In the genomic region with DNA sequence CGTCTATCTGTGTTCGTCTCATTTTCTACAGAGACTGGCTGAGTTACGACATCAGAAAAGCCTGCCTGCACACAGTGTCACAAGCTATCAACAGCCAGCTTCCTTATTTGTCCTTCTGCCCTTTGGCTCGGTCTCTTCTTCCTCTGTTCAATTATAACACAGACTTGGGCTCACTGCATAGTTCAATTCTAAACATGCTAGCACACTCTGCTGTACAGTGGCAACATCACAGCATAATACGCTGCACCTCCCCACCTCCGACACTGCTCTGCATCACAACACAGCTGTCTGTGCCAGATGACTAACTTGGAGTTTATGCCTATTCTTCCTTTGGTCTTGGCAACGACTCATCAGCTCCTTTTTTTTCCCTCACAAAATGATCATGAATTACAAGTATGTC, we compare ENCODE assay signal across 8 mouse cellular contexts.
DNase-seq lines count a peak whose midpoint lies in the region; ATAC-seq and TF ChIP-seq lines count a peak whose summit lies in the region.

No protein-coding gene starts in this region.

- DNase-seq in lung, embryonic 14.5 days, result peak; percentile 60
- no peak for DNase-seq in lung, adult 18-20 months
- DNase-seq in fibroblast of lung, adult 2 months (ENCODE audit: low read depth), result peak; percentile 65
- peak; percentile 11 to 17 for DNase-seq in layer of hippocampus, postnatal 25 days (ENCODE audit: extremely low spot score in 1 of 2, low spot score in 1 of 2)
- DNase-seq in right cerebral cortex, postnatal 36 days (ENCODE audit: low spot score in 2 of 2), result peak; percentile 34 to 44
- no peak for DNase-seq in urinary bladder, postnatal 4 days (ENCODE audit: low spot score in 2 of 2)
- no peak for DNase-seq in ovary, postnatal 10 days (ENCODE audit: low spot score)

- H3K4me1 ChIP-seq in lung, embryonic 14.5 days (ENCODE audit: insufficient read depth), result no peaks in the 10 kb centered on the region
- H3K4me1 ChIP-seq in heart, embryonic 15.5 days (replicated peaks), result no peaks in the 10 kb centered on the region

- no peak overlapping the region for H3K4me3 ChIP-seq in lung, embryonic 14.5 days (ENCODE audit: low read depth, low read length)
- H3K4me3 ChIP-seq in heart, embryonic 15.5 days, result no peak overlapping the region

- H3K9ac ChIP-seq in lung, embryonic 14.5 days, result no peak overlapping the region
- H3K9ac ChIP-seq in heart, embryonic 15.5 days, result no peak overlapping the region

- ATAC-seq in lung, embryonic 14.5 days (ENCODE audit: insufficient read depth), result peak; percentile 95
- 0 out of 2 replicates have a peak, but pooled peaks have one; percentile 35 for ATAC-seq in heart, embryonic 15.5 days (replicated peaks; ENCODE audit: insufficient number of reproducible peaks, insufficient read depth, low FRiP score, low read depth)

- TF ChIP-seq CTCF in lung, embryonic 14.5 days (IDR thresholded peaks at IDR 0.05; ENCODE audit: low read depth), result peak; percentile 45

- no peak overlapping the region for H3K27ac ChIP-seq in lung, embryonic 14.5 days (ENCODE audit: low read depth)
- H3K27ac ChIP-seq in heart, embryonic 15.5 days, result no peak overlapping the region

- 33% methylated on average over 7 of the region's 7 CpGs for WGBS in lung, embryonic 14.5 days
- WGBS in heart, embryonic 15.5 days, result 31% methylated on average over 7 of the region's 7 CpGs

- H3K9me3 ChIP-seq in lung, embryonic 14.5 days (ENCODE audit: low read depth, low read length), result no peaks in the 10 kb centered on the region
- no peaks in the 10 kb centered on the region for H3K9me3 ChIP-seq in heart, embryonic 15.5 days (replicated peaks)

- no peaks in the 10 kb centered on the region for H3K27me3 ChIP-seq in lung, embryonic 14.5 days (ENCODE audit: insufficient read depth, low read length)
- no peaks in the 10 kb centered on the region for H3K27me3 ChIP-seq in heart, embryonic 15.5 days

- H3K36me3 ChIP-seq in lung, embryonic 14.5 days (ENCODE audit: insufficient read depth), result no peaks in the 10 kb centered on the region
- H3K36me3 ChIP-seq in heart, embryonic 15.5 days, result no peaks in the 10 kb centered on the region

- no peak overlapping the region for H3K4me2 ChIP-seq in lung, embryonic 14.5 days
- no peak overlapping the region for H3K4me2 ChIP-seq in heart, embryonic 15.5 days

Comparison
In these comparisons a context has a peak if more than half of its experiments do, and no peak if none do; other contexts are left out.
1. DNase-seq: peak in lung, embryonic 14.5 days (single experiment), fibroblast of lung, adult 2 months (single experiment), layer of hippocampus, postnatal 25 days (2 of 2) and right cerebral cortex, postnatal 36 days (2 of 2); none in lung, adult 18-20 months (0 of 2), urinary bladder, postnatal 4 days (0 of 2) and ovary, postnatal 10 days (single experiment).